Mouse (Mus musculus): ENCODE results near the gene Ell. TPM values are rescaled to one million over a fixed set of nuclear protein-coding genes. Genes with fewer than 3 reads are reported as not detected.
"Not testable (repeated sequence)": the region's sequence is repeated elsewhere in the genome, so short reads cannot be mapped to it uniquely, and the experiment has no call there.

Ell gene
- polyA plus RNA-seq, 1 experiment = 32.9 TPM

- DNase-seq = no peak
- H3K4me3 ChIP-seq (replicated peaks; ENCODE audit: extremely low read depth, low read depth, low read length) = peak overlapping the region; percentile 51
- peaks cover 17% of the 10 kb centered on the region for H3K4me1 ChIP-seq (ENCODE audit: control insufficient read depth, insufficient read depth, low read length)
- no peak for TF ChIP-seq CTCF (IDR thresholded peaks at IDR 0.05; ENCODE audit: insufficient read depth, low read length)
- no peak for TF ChIP-seq POLR2A (IDR thresholded peaks at IDR 0.05; ENCODE audit: borderline replicate concordance, extremely low read depth, low read depth, low read length)
- WGBS = 30% methylated on average over 32 of the region's 32 CpGs
Observed at GRCm38 (mm10) chr8:70505698-70506327, 33.4 kb upstream of the Ell start.

DNA sequence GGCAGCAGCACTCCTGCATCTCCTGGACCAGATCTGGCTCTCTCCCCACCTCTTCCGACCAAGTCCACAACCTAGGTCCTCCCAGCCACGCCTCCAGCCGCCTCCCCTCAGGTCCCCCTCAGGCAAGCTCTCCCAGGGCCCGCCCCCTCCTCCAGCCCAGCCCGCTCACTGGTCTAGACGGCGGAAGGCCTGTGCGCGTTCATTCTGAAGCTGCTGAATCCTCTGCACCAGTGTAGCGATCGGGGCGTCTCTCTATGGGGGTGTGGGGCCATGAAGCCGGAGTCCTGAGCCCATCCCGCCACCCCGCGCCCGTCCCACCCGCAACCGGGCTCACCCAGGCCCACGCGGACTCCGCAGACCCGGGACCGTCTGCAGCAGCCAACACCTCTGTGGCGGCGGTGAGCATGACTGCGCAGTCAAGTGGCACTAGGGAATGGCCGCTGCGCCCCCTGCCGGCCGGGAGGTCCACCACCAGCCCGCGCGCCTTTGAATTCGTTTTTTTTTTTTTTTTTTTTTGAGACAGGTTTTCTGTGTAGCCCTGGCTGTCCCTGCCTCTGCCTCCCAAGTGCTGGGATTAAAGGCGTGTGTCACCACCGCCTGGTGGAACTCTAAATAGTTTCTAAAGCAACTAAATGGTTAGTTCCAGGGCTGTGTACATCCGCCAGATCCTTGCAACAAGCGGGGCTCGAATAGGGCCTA, 32.8 kb upstream of the Ell start, which contains the start of gene Rex1bd:
Gene Rex1bd (minus strand): TSS at position 425 of the 699 bp plus-strand sequence.
- 5% methylated on average over 40 of the region's 40 CpGs for WGBS
- peak; percentile 93 for DNase-seq
- H3K4me3 ChIP-seq (replicated peaks; ENCODE audit: extremely low read depth, low read depth, low read length) = peak within 1 kb of the TSS; percentile 51
- peak; percentile 52; the same call in 1 of the 2 replicates for TF ChIP-seq POLR2A (IDR thresholded peaks at IDR 0.05; ENCODE audit: borderline replicate concordance, extremely low read depth, low read depth, low read length)
- TF ChIP-seq CTCF (IDR thresholded peaks at IDR 0.05; ENCODE audit: insufficient read depth, low read length) = peak; percentile 43; the same call in 1 of the 2 replicates
- peaks cover 19% of the 10 kb centered on the region for H3K4me1 ChIP-seq (ENCODE audit: control insufficient read depth, insufficient read depth, low read length)

DNA sequence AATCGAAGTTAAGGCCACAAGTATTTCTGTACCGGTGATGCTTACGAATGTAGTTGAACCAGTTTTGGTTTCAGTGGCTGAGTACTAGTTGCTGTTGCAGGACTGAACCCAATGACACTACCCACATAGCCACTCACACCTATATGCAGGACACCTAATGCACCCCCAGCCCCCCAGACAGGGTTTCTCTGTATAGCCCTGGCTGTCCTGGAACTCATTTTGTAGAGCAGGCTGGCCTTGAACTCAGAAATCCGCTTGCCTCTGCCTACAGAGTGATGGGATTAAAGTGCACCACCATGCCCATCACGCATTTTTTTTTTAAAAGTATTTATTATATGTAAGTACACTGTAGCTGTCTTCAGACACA, 32.2 kb upstream of the Ell start:
- no peak for TF ChIP-seq CTCF (IDR thresholded peaks at IDR 0.05; ENCODE audit: insufficient read depth, low read length)
- no peak for TF ChIP-seq POLR2A (IDR thresholded peaks at IDR 0.05; ENCODE audit: borderline replicate concordance, extremely low read depth, low read depth, low read length)
- H3K4me1 ChIP-seq (ENCODE audit: control insufficient read depth, insufficient read depth, low read length) = peaks cover 19% of the 10 kb centered on the region
- DNase-seq = no peak
- 66% methylated on average over 5 of the region's 5 CpGs for WGBS
- no peak overlapping the region for H3K4me3 ChIP-seq (replicated peaks; ENCODE audit: extremely low read depth, low read depth, low read length)

- no peak for TF ChIP-seq POLR2A (IDR thresholded peaks at IDR 0.05; ENCODE audit: borderline replicate concordance, extremely low read depth, low read depth, low read length)
- TF ChIP-seq CTCF (IDR thresholded peaks at IDR 0.05; ENCODE audit: insufficient read depth, low read length) = no peak
- peak overlapping the region; percentile 98 for H3K4me3 ChIP-seq (replicated peaks; ENCODE audit: extremely low read depth, low read depth, low read length)
- H3K4me1 ChIP-seq (ENCODE audit: control insufficient read depth, insufficient read depth, low read length) = peaks cover 19% of the 10 kb centered on the region
- WGBS = 8% methylated on average over 25 of the region's 25 CpGs
- DNase-seq = no peak
Observed at GRCm38 (mm10) chr8:70509281-70509952, 29.8 kb upstream of the Ell start.

DNA sequence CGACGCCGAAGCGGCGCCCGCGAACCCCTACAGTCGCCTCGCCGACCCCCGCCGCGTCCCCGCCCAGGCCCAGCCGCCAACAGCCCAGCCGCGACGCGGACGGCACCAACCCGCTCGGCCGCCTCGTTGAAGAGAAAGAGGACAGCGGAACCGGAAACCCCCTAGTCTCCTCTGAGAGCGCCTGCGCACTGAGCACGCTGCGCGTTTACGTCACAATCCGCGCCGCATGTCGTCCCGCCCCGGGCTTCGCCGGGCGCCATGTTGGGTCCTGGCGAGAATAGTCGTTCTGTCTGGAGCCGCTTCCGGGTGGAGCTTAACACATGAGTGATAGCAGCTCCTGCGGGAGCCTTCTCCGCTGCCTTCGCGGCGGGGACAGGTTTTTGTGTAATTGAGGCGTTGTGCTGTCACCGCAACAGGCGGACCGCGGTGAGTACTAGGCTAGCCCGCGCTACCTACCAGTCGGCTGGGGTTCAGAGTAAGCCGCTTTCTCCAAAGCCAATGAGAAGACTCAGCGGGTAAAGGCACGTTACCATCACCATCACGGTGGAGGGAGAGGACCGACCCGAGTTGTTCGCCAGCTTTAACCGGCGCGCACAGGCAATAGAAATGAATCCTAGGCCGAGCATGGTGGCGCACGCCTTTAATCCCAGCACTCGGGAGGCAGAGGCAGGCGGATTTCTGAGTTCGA, 28.9 kb upstream of the Ell start, which contains the start of gene Uba52:
Gene Uba52 (minus strand): TSS at position 574 of the 688 bp plus-strand sequence.
- DNase-seq = peak; percentile 96
- Histone ChIP-seq H3K4me1 (ENCODE audit: control insufficient read depth, insufficient read depth, low read length) (peaks cover 18% of the 10 kb centered on the region), H3K4me3 (replicated peaks; ENCODE audit: extremely low read depth, low read depth, low read length) (peak within 1 kb of the TSS; percentile 98)
- WGBS = under 1% methylated on average over 74 of the region's 74 CpGs
- peak; percentile 81; the same call in 1 of the 2 replicates for TF ChIP-seq POLR2A (IDR thresholded peaks at IDR 0.05; ENCODE audit: borderline replicate concordance, extremely low read depth, low read depth, low read length)
- no peak for TF ChIP-seq CTCF (IDR thresholded peaks at IDR 0.05; ENCODE audit: insufficient read depth, low read length)

DNA sequence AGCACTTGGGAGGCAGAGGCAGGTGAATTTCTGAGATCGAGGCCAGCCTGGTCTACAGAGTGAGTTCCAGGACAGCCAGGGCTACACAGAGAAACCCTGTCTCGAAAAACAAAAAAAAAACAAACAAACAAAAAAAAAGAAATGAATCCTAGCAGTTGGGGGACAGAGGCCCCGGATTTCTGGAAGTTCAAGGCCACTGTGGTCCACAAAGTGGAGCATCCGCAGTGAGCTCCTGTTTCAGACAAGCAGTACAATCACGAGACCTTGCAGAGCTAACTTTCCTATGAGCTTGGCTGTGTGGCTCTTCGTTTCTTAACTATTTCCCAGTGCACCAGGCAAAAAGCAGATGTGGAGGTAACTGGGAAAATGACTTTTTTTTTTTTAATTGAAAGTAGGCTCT, 28.1 kb upstream of the Ell start:
- H3K4me3 ChIP-seq (replicated peaks; ENCODE audit: extremely low read depth, low read depth, low read length) = peak overlapping the region; percentile 98
- peaks cover 11% of the 10 kb centered on the region for H3K4me1 ChIP-seq (ENCODE audit: control insufficient read depth, insufficient read depth, low read length)
- WGBS = 67% methylated on average over 6 of the region's 6 CpGs
- not testable (repeated sequence) for DNase-seq

- DNase-seq = no peak
- TF ChIP-seq POLR2A (IDR thresholded peaks at IDR 0.05; ENCODE audit: borderline replicate concordance, extremely low read depth, low read depth, low read length) = no peak
- TF ChIP-seq CTCF (IDR thresholded peaks at IDR 0.05; ENCODE audit: insufficient read depth, low read length) = no peak
- WGBS = 94% methylated on average over 2 of the region's 2 CpGs
Observed at GRCm38 (mm10) chr8:70511770-70512169, 27.5 kb upstream of the Ell start.

DNA sequence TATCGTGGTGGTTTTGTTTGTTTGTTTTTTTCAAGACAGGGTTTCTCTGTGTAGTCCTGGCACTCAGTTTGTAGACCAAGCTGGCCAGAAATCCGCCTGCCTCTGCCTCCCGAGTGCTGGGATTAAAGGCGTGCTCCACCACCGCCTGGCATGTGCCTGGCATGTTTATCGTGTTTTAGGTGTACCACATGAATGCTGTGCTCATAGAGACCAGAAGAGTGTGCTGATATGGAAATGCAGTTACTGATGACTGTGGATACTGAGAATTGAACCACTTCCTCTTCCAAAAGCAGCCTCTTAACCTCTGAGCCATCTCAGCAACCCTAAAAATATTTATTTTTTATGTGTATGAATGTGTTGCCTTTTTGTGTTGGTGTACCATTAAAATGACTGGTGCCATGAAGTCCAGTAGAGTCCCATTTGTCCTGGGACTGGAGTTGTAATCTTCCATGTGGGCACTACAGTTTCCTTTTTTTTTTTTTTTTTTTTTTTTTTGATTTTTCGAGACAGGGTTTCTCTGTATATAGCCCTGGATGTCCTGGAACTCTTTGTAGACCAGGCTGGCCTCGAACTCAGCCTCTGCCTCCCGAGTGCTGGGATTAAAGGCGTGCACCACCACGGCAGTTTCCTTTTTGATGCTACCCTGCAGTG, 26.9 kb upstream of the Ell start:
- 86% methylated on average over 11 of the region's 11 CpGs for WGBS
- DNase-seq = no peak
- TF ChIP-seq CTCF (IDR thresholded peaks at IDR 0.05; ENCODE audit: insufficient read depth, low read length) (no peak), POLR2A (IDR thresholded peaks at IDR 0.05; ENCODE audit: borderline replicate concordance, extremely low read depth, low read depth, low read length) (no peak)

More at GRCm38 (mm10) chr8:70511770-70512169, 27.5 kb upstream of the Ell start:
- Histone ChIP-seq H3K4me3 (replicated peaks; ENCODE audit: extremely low read depth, low read depth, low read length) (no peak overlapping the region), H3K4me1 (ENCODE audit: control insufficient read depth, insufficient read depth, low read length) (peaks cover 9% of the 10 kb centered on the region; the same call in 1 of the 2 replicates)

DNA sequence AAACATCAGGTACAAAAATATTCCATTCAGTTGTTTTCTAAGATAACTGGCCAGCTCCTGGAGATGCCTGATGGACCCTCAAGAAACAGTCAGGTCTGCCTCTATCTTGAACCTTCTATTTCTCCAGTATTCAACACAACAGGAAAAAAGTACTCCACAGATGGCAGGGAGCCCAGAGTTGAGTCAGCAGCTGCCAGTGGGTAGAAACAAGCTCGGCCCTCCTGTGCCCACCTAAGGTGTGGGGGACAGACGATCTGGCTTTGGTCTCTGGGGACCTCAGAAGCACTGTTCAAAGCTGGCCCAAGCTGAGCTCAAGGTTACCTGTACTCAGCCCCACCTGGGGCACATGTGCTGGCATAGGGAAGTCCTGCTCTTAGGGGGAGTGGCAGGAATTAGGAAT, 25.8 kb upstream of the Ell start:
- Histone ChIP-seq H3K4me1 (ENCODE audit: control insufficient read depth, insufficient read depth, low read length) (peaks cover 8% of the 10 kb centered on the region; the same call in 1 of the 2 replicates), H3K4me3 (replicated peaks; ENCODE audit: extremely low read depth, low read depth, low read length) (no peak overlapping the region)
- DNase-seq = peak; percentile 37
- WGBS = 13% methylated on average over 2 of the region's 2 CpGs
- TF ChIP-seq CTCF (IDR thresholded peaks at IDR 0.05; ENCODE audit: insufficient read depth, low read length) (no peak), POLR2A (IDR thresholded peaks at IDR 0.05; ENCODE audit: borderline replicate concordance, extremely low read depth, low read depth, low read length) (no peak)

More for the DNA sequence above, 26.9 kb upstream of the Ell start:
- H3K4me1 ChIP-seq (ENCODE audit: control insufficient read depth, insufficient read depth, low read length) = peaks cover 8% of the 10 kb centered on the region; the same call in 1 of the 2 replicates
- H3K4me3 ChIP-seq (replicated peaks; ENCODE audit: extremely low read depth, low read depth, low read length) = no peak overlapping the region
